Mouse (Mus musculus) small intestine, adult 2 months (tissue): ENCODE measurements around the gene Nek5.

Experiments
- CTCF ChIP-seq: fragments of 200-500 bp; IDR thresholded peaks from 2 replicates; pipeline ENCODE4 v1.5.1; 2012; ENCODE audit warnings: low read depth, mild to moderate bottlenecking, control low read depth, inconsistent platforms, low read length, moderate library complexity, mixed read lengths; ENCODE audit not compliant: insufficient replicate concordance, insufficient read length; ENCODE audit errors: extremely low read depth
- POLR2A ChIP-seq: fragments of 200-500 bp; IDR thresholded peaks from 2 replicates; pipeline ENCODE4 v1.6.1; 2012; ENCODE audit warnings: low read depth, mild to moderate bottlenecking, control low read depth, inconsistent platforms, low read length, moderate library complexity

GRCm38 (mm10) chr8:22107020-22107419, 17.8 kb downstream of the Nek5 start:
- TF ChIP-seq POLR2A (no peak), CTCF (no peak)
